Mouse (Mus musculus) ES-CJ7 (cell line): ENCODE measurements around the gene Ing4.
"Not testable (repeated sequence)": the region's sequence is repeated elsewhere in the genome, so short reads cannot be mapped to it uniquely, and the experiment has no call there.

Experiments
- DNase-seq: peaks from one replicate; pipeline ENCODE4 v3.0.0; 2011; ENCODE audit warnings: low read depth, low spot score

The Ing4 gene

DNA sequence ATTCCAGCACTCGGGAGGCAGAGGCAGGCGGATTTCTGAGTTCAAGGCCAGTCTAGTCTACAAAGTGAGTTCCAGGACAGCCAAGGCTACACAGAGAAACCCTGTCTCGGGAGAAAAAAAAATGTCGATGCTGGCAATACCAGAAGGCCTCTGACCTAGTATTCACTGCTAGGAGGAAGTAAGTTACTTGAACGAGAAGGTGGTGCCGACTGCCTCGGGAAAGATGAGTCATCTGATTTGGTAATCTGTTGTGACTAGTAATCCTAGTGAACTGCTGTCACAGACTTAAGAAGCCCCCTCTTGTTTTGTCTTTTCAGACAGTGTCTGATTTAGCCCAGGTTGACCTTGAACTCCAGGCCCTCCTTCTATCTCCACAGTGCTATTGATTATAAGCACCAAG lies 1.5 kb downstream of the Ing4 start:
- no peak for DNase-seq

DNA sequence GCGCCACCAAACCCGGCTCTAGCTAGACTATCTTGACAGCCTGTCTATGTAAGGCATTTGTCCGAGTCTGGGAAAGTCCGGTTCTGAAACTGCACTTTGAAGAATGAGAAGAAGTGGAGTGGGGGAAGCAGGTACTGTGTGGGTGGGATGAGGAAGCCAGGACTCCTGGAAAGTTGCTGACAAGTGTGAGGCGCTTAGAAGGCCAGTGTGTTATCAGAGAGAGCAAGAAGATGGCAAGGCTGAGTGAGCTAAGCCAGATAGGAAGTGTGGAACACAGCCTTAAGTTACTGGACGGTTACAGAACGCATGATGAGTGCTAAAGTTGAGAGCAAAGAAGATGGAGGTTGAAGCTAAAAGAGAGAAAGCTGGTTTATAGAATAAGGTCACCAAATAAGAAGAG lies 2.5 kb downstream of the Ing4 start:
- no peak for DNase-seq

DNA sequence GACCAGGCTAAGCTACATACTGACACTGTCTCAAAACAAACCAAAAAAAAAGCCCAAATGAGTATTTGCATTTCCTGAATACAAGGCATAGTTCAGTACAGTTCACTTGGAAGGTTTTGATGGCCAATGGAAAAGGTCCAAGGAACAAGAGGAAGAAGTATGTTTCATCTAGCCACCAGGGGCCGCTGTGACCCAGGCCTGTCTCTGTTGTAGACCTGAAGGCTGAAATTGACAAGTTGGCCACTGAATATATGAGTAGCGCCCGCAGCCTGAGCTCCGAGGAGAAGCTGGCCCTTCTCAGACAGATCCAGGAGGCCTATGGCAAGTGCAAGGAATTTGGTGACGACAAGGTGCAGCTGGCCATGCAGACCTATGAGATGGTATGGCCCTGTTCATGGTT lies 7.1 kb downstream of the Ing4 start:
- peak; percentile 90 for DNase-seq

DNA sequence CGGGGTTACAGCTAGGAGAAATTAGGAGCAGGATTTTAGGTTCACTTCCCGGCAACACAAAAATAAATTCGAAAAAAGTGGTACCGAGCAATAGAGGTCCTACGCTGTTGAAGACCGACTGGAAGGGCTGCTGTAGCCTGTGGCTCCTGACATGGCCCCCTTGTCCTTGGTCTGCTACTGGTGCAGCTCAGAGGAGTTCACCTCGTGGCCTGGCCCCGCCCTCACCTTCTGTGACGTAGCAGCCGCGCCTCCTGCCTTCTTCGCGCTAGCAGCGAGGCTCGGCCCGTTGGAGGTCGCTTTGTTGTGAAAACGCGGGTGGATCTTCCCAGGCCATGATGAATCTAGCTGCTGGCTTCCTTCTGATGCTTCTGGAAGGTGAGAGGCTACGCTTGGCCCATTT lies 10.1 kb downstream of the Ing4 start, which contains the start of gene Acrbp:
Acrbp (plus strand) TSS at position 12 of the 400 bp plus-strand sequence.
- peak; percentile 83 for DNase-seq

DNA sequence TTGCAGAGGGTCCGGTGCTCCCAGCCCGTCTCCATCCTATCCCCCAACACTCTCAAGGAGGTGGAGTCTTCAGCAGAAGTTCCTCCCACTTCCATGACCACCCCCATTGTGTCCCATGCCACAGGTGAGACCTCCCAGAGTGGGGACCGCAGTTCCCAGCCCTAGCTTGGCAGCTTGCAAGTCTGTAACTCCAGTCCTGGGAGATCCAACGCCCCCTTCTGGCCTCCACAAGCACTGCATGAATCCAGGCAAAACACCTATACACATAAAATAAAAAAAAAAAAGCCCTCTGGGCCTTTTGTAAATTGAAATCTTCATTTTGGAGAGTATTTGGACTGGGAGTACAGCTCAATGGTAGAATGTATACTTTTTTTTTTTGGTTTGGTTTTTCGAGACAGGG lies 11.7 kb downstream of the Ing4 start:
- DNase-seq: peak; percentile 80

DNA sequence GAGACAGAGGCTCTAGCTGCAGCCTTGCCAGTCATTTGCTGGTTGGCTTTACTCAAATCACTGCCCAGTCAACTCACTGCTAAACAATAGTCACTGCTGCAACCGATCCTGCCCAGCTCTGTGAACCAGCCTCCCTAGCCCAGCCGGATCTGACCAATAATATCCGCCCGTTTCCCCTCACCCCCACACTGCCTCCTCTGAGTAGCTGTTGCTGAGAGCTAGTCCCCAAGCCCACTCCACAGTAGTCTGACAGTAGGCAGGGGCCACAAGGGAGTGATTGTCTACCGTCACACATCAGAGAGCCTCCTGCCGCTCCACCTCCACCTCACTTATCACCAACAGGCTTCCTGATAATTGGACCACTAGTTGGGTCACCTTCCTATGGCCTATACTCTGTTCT lies 21.9 kb downstream of the Ing4 start:
- DNase-seq: no peak

DNA sequence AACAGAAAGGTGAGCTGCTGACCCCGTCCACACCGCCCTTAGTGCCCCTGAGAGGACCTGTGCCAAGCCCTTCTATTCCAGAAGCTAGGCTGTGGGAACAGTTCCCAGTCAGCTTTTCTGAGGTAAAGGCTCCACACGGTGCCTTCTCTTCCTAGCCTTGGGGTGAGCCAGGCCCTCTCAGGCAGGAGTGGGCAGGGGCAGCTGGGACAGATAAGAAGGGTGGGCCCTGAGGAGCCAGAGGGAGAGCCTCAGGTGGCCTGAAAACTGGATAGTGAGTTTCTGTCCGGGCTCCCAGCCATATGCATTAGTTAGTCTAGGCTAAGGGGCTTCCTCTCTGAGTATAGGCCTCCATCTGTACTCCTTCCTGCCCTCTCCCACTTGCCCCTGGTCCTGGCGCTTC lies 23.0 kb downstream of the Ing4 start:
- DNase-seq: no peak

DNA sequence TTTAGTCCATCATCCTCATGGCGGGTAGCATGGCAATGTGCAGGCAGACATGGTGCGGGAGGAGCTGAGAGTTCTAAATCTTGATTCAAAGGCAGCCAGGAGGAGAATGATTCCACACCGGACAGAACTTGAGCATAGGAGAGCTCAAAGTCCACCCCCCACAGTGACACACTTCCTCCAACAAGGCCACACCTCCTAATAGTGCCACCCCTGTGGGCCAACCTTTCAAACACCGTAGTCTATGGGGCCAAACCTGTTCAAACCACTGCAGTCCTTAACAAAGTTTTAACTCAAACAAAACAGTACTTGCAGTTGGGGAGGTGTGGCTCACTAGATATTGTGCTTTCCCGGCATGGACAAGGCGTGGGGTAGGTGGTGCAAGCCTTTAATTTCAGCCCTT lies 24.3 kb downstream of the Ing4 start:
- peak; percentile 87 for DNase-seq

DNA sequence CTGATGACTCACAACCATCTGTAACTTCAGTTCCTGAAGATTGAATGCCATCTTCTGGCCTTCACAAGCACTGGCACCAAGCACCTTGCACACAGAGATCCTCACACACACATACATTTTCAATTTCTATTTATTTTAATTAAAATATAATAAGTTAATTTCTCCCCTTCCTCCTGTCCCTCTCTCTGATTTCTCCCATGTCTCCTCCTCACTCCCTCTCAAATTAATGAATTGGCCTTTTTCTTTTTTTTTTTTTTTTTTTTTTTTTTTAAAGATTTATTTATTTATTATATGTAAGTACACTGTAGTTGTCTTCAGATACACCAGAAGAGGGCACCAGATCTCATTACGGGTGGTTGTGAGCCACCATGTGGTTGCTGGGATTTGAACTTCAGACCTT lies 25.7 kb downstream of the Ing4 start:
- DNase-seq: not testable (repeated sequence)

DNA sequence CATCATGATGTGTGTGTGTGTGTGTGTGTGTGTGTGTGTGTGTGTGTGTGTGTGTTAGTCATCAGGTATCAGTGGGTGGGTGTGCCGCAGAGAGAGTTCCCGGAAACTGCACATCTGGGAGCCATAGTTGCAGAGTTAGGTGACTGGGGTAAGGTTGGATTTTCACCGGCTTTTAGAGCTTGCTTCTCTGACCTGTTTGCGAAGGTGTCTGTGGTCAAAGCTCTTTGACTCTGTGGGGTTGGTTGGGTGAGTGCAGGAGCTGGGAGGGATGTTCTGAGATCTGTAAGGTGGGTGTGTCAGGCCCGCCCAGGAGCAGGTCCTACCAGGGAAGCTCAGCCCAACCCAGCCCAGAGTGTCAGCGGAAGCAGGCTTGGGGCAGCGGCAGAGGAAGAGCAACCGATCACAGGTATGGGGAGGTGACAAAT lies 28.0 kb downstream of the Ing4 start, which contains the start of gene Lpar5:
Lpar5 (plus strand) TSS at position 350 of the 425 bp plus-strand sequence.
- peak; percentile 82 for DNase-seq

DNA sequence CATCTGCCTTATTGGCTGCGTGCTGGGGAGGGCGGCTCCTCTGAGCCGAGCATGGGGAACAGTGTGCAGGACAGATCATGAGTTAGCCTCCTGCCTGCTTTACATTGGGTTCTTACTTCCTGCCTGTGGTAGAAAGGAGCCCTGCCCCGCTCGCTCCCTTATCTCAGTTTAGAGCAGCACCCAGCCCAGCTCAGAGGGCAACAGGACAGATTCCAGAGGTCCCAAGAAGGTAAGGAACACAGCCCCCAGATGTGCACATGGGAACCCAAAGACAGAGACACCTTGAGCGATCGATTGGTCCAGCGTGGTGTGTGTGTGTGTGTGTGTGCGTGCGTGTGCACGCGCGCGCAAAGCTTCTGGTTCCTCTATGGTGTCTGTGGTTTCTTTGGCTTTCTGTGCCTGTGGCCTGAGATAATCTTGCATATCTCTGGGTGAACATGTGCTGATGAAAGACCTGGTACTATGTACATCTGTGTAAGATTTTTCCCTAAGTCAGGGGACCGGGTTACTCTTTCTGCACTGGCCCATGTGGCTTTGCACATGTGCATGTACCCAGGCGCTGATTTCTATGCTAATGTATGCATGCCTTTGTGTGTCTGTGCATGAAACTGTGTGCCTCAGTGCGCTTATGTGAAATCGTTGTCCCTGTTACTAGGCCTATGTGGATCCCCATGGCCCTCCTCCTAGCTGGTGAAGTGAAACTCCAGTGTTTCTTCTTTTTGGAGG lies 31.8 kb downstream of the Ing4 start:
- no peak for DNase-seq

DNA sequence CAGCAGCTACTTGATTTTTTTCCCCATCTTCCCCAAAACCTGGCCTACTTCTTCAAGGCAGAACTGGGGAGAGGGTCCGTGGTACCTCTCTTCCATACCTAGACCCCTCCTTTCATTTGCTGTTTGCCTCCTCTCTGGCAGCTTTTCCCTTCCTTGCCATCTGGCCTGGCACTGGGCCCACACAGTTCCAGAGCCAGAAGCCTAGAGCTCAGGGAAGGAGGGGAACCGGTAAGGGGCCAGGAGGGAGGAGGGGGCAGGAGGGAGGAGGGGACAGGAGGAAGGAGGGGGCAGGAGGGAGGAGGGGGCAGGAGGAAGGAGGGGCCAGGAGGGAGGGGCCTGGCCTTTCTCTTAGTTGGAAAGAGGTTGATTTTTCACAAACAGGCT lies 32.3 kb downstream of the Ing4 start:
- peak; percentile 65 for DNase-seq

DNA sequence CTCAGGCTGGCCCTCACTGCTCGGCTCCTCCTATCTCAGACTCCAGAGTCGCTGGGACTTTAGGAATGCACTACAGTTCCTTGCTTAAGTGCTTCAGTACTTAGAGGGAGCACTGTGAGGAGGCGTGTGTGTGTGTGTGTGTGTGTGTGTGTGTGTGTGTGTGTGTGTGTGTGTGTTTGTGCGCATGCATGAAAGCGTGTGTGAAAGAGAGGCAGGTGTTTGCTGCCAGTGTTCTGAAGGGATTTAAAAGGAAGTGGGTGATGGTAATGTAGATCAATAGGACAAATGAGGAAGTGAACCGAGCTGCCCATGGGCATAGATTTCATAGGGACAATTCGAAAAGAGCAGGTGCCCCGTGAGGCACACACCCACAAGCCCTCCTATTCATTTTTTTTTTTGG lies 34.3 kb downstream of the Ing4 start:
- no peak for DNase-seq

DNA sequence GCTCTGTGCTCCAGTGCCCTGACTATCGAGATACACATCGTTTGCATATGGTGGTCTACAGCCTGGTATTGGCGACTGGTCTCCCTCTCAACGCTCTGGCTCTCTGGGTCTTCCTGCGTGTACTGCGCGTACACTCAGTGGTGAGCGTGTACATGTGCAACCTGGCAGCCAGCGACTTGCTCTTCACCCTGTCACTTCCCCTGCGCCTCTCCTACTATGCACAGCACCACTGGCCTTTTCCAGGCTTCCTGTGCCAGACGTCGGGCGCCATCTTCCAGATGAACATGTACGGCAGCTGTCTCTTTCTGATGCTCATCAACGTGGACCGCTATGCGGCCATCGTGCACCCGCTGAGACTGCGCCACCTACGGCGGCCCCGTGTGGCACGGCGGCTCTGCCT lies 41.8 kb downstream of the Ing4 start:
- peak; percentile 67 for DNase-seq

DNA sequence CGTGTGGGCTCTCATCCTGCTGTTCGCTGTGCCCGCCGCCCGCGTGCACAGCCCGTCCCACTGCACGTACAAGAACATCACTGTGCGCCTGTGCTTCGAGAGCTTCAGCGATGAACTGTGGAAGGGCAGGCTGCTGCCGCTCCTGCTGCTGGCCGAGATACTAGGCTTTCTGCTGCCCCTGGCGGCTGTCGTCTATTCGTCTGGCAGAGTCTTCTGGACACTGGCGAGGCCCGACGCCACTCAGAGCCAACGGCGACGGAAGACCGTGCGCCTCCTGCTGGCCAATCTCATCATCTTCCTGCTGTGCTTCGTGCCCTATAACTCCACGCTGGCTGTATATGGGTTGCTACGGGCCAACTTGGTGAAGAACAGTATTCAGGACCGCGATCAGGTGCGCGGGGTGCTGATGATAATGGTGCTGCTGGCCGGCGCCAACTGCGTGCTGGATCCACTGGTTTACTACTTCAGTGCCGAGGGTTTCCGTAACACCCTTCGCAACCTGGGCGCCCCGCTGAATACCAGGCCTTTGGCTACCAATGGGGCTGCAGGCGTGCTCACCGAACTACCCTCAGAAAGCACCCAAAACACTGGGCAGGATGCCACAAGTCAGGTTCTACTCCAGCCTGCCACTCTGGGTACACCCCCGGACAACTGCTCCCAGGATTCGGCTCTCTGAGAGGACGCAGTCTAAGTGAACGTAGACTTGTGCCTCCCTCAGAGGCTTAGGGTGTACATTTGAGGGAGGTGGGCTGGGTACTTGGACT lies 42.4 kb downstream of the Ing4 start:
- DNase-seq: peak; percentile 99

DNA sequence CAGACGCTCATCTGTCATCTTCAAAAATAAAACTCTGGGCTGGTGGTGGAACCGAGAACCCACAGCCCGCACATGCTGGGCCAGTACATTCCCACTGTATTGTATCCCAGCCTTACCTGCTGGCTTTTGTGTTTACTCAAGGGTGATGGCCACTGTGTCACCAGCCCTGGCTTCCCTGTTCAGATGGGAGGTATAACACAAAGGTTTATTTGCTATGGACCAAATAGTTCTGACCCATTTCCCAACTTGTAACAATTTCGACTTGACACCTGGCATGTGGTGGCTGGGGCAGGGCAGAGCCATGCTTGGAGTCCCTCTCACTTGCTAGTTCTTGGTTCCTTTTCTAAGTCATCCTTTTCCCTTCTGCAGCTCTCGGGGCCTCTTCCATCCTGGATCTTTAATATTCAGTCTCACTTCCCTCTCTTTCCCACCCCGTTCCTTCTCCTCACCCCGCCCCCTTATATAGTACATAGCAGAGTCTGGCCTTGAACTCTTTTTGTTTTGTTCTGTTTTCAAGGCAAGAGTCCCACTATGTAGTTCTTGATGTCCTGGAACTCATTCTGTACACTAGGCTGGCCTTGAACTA lies 43.3 kb downstream of the Ing4 start:
- no peak for DNase-seq

DNA sequence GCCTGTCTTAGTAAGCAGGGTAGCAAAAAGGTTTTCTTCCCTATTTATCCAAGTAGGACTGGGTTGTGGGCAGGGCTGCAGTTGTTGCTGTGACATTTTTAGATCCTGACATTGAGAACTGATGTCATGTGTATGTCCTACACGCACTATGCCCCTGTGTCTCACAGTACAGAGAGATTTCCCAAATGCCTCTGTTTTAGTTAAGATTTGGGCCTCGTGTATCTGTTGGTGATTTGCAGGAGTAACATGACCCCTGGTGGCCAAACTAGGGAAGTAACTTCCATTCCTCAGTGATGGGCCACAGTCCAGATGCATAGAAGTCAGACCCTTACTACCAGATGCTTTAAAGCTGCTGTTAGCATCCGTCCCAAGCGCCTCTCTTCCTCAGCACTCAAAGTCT lies 44.9 kb downstream of the Ing4 start:
- peak; percentile 89 for DNase-seq

DNA sequence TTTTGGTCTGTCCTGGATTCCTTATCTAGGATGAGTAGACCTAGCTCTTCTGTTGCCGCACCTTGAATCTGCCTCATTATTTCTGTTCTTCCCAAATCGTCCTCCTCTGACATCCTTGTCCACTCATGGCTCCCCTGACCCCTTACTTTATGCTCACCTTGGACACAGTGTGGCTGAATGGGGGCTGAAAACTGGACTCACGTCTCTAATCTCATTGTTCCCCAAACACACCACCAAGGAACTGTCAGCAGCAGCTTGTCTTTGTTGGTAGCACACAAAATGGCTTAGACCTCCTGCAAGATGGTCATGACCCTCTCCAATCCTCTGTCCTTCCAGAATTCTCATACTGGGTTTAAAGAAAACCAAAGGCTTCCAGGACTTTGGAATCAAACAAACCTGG lies 48.4 kb downstream of the Ing4 start:
- no peak for DNase-seq

DNA sequence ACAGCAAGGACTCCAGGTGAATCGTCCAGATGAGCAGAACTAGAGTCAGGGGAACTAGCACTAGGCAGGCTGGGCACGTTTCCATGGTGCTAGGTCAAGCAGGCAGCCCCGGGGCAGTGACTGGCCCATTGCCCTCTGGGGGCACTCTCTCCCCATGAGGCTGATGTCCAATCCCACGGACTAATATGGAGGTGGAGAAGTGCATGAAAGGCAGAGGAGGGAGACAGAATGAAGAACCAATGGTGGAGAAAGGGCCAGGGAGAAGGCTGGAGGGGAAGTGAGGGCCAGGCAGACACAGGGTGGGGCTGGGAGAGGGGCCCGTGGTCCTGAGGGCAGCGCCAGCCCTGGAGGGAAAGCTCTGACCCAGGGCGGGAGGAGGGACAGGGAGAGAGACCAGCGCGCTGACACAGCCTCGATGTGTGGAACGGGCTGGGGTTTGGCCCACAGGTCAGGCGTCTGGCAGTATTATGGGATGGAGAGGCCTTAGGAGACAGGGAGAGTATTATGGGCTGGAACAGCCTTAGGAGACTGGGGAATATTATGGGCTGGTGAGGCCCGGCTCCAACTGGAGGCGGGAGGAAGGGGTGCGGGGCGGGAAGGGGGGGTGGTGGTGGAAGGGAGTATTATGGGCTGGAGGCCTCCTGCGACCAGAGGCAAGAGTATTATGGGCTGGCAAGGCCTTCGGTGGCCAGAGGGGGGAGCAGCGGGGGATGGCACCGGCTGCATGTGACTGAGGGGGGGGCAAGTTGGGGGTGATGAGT lies 49.2 kb downstream of the Ing4 start:
- peak; percentile 93 for DNase-seq

DNA sequence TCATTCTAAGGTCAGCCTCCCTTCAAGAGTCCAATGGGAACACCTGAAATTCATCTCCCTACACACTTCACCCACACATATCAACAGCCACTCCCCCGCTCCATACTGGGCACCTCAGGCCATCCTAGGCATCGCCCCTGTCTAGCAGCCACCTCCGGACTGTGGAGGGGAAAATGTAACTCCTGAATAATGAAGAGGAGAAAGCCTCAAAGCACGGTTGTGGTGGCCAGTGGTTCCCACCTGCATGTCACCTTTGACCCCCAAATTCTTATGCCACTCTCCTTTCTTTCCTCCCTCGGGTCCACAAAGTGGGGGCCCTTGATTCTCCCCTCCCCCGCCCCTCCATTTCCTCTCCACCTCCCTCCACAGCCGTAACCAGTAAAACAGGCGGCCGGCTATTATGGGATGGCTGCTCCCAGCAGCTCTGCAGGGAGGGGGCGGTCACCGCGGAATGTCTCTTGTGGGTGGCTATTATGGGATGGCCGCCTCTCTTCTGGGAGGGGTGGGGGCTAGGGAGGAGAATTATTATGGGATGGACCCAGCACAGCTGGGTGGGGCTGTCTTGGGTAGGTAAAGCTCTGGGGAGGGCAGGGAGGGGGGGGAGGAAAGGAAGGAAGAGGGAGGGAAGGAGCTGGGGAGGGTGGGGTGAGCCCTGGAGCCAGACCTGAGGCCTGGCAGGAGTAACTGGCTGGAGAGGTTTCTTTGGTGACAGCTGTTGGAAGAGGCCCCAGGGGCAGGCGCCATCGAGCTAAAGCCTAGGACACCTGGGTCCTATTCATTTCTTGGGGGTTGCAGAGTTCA lies 50.2 kb downstream of the Ing4 start:
- DNase-seq: peak; percentile 86
